Mouse (Mus musculus): ENCODE results near the gene Plce1.

GRCm38 (mm10) chr19:38657980-38658379, 177.1 kb downstream of the Plce1 start:
- TF ChIP-seq CTCF (IDR thresholded peaks at IDR 0.05; ENCODE audit: control insufficient read depth, insufficient read depth, low read length), result no peak
- no peak for TF ChIP-seq POLR2A (IDR thresholded peaks at IDR 0.05; ENCODE audit: borderline replicate concordance, control insufficient read depth, low read depth, low read length)
